Mouse (Mus musculus) gastrocnemius, postnatal 25 days (tissue): ENCODE measurements around the gene Alg9. TPM values are rescaled to one million over a fixed set of nuclear protein-coding genes. Genes with fewer than 3 reads are reported as not detected.

ENCODE experiments used
- DNase-seq: peaks from one replicate; pipeline ENCODE4 v3.0.0; 2022
- long read RNA-seq, 2 experiments: library from polyadenylated mRNA; stranded (forward); transcript quantifications; one replicate each; pipeline ENCODE4 v2.0.0; 2021
- total RNA-seq, 2 experiments: library from RNA; stranded (reverse); gene quantifications; 1 replicate in 1 of 2; 2 replicates in 1 of 2; pipeline ENCODE4 v1.2.3; 2021

Alg9 gene
- total RNA-seq = 10 to 100 TPM in 1 of 2 experiments, 1 to 10 TPM in 1; 9.0 to 10.5 TPM
- long read RNA-seq, experiment 1, partial matches to known transcripts = 1 of 7 reads
- long read RNA-seq, experiment 1, other reads (novel, unspliced or antisense) = 2 of 7 reads
- long read RNA-seq, experiment 2, transcript Alg9-201 (15 exons, 2,873 nt) = major isoform, 6 of 8 reads
- long read RNA-seq, experiment 2, partial matches to known transcripts = 1 of 8 reads
- long read RNA-seq, experiment 2, other reads (novel, unspliced or antisense) = 1 of 8 reads

GRCm38 (mm10) chr9:50774991-50775612, at the start of gene Alg9, which contains the start of gene 1110032A03Rik:
Alg9 (plus strand) TSS chr9:50775019.
1110032A03Rik (minus strand) TSS chr9:50775520.
- DNase-seq = peak; percentile 84

GRCm38 (mm10) chr9:50725921-50726590, 48.8 kb upstream of the Alg9 start:
- DNase-seq = no peak

- DNase-seq = no peak
Measured at GRCm38 (mm10) chr9:50727171-50727924, 47.5 kb upstream of the Alg9 start.

GRCm38 (mm10) chr9:50727925-50728651, 46.7 kb upstream of the Alg9 start:
- peak; percentile 52 for DNase-seq

- DNase-seq = no peak
Measured at GRCm38 (mm10) chr9:50729600-50729999, 45.2 kb upstream of the Alg9 start.

GRCm38 (mm10) chr9:50732560-50732959, 42.3 kb upstream of the Alg9 start:
- DNase-seq = no peak

- DNase-seq = peak; percentile 25
Measured at GRCm38 (mm10) chr9:50734989-50735388, 39.8 kb upstream of the Alg9 start.

- peak; percentile 92 for DNase-seq
Measured at GRCm38 (mm10) chr9:50738914-50739870, 35.6 kb upstream of the Alg9 start, which contains the start of gene Dixdc1. Dixdc1 (minus strand) TSS chr9:50739517.

GRCm38 (mm10) chr9:50740867-50741784, 33.7 kb upstream of the Alg9 start:
- no peak for DNase-seq

GRCm38 (mm10) chr9:50742261-50742660, 32.6 kb upstream of the Alg9 start:
- DNase-seq = no peak

GRCm38 (mm10) chr9:50742744-50743143, 32.1 kb upstream of the Alg9 start:
- DNase-seq = no peak

GRCm38 (mm10) chr9:50745806-50746205, 29.0 kb upstream of the Alg9 start:
- DNase-seq = no peak

GRCm38 (mm10) chr9:50746214-50746677, 28.6 kb upstream of the Alg9 start, which contains the start of gene 2310030G06Rik:
2310030G06Rik (minus strand) TSS chr9:50746536.
- no peak for DNase-seq

- DNase-seq = no peak
Measured at GRCm38 (mm10) chr9:50750706-50751105, 24.1 kb upstream of the Alg9 start.

- peak; percentile 38 for DNase-seq
Measured at GRCm38 (mm10) chr9:50751323-50751722, 23.5 kb upstream of the Alg9 start, which contains the start of gene Cryab. Cryab (plus strand) TSS chr9:50751325.

GRCm38 (mm10) chr9:50752054-50752602, 22.7 kb upstream of the Alg9 start, which contains the start of gene Hspb2:
Hspb2 (minus strand) TSS chr9:50752354.
- peak; percentile 75 for DNase-seq

- DNase-seq = peak; percentile 96
Measured at GRCm38 (mm10) chr9:50752784-50753615, 21.8 kb upstream of the Alg9 start.

- DNase-seq = peak; percentile 20
Measured at GRCm38 (mm10) chr9:50753947-50754346, 20.9 kb upstream of the Alg9 start.
